ENCODE assay signal across 10 mouse cellular contexts in the genomic region with DNA sequence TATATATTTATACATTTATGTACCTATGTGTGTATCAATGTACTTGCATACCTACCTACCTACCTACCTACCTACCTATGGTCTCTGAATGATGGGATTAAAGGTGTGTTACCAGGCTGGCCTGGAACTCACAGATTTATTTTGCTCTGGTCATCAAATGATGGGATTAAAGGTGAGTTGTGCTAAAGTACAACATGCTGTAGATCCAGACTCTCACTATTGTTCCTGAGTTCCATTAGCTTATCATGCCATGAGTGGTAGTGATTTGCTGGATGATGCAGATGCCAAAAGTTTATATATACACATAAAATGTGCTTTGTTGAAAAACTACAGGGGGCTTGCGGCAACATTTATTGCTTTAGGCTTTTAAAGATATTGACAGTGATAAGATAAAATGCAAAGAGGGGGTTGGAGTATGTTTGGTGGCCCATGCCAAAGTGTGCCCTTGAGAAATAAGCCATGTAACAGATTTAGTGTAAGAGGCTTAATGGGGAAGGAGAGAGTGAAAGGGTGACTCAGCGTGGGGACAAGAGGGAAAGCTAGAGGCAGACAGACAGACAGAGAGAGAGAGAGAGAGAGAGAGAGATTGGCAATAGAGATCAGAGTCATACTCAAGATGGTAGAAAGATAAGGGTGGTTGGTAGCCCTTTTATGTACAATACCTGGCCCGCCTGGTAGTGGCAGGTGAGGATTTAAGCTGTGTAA. TPM values are rescaled to one million over a fixed set of nuclear protein-coding genes. Genes with fewer than 3 reads are reported as not detected.
DNase-seq lines count a peak whose midpoint lies in the region; ATAC-seq and TF ChIP-seq lines count a peak whose summit lies in the region.
"Had no signal": no experiment of that assay in that cellular context is flagged by ENCODE, and none has a peak within 500 bp of the region (broad histone marks: within the 10 kb centered on the region; RNA-seq: fewer than 3 reads in every experiment).

No protein-coding gene starts in this region.

- H3K27ac ChIP-seq in heart, embryonic 11.5 days (ENCODE audit: low read depth, low read length), result no peak overlapping the region
- no peak overlapping the region for H3K27ac ChIP-seq in stomach, embryonic 14.5 days (ENCODE audit: low read length)
- H3K27ac ChIP-seq in stomach, postnatal 0 days (replicated peaks), result no peak overlapping the region
- peak overlapping the region; percentile 97 for H3K27ac ChIP-seq in limb, embryonic 10.5 days

- 84% methylated on average over 3 of the region's 3 CpGs for WGBS in heart, embryonic 11.5 days (ENCODE audit: insufficient replicate concordance)
- 75% methylated on average over 3 of the region's 3 CpGs for WGBS in stomach, embryonic 14.5 days
- WGBS in stomach, postnatal 0 days, result 69% methylated on average over 3 of the region's 3 CpGs
- 83% methylated on average over 3 of the region's 3 CpGs for WGBS in limb, embryonic 10.5 days

- no peak for DNase-seq in heart, postnatal 25 days (ENCODE audit: low spot score)
- DNase-seq in stomach, postnatal 0 days (ENCODE audit: low spot score), result no peak
- no peak for DNase-seq in limb, embryonic 10.5 days (ENCODE audit: low spot score)
- DNase-seq in layer of hippocampus, postnatal 10 days (ENCODE audit: low spot score in 2 of 2), result no peak
- no peak for DNase-seq in ovary, adult 18-20 months (ENCODE audit: low spot score)
- no peak for DNase-seq in testis, postnatal 10 days (ENCODE audit: low spot score)
- DNase-seq: adrenal gland, postnatal 25 days had no signal

- no peak for TF ChIP-seq CTCF in stomach, postnatal 0 days (IDR thresholded peaks at IDR 0.05; ENCODE audit: low read depth)

- no peaks in the 10 kb centered on the region for H3K36me3 ChIP-seq in heart, embryonic 11.5 days (ENCODE audit: control insufficient read depth, insufficient read depth, low read length)
- H3K36me3 ChIP-seq in stomach, embryonic 14.5 days (ENCODE audit: control insufficient read depth, insufficient read depth, low read length), result no peaks in the 10 kb centered on the region
- H3K36me3 ChIP-seq in stomach, postnatal 0 days (ENCODE audit: control insufficient read depth, insufficient read depth, low read length), result no peaks in the 10 kb centered on the region
- no peaks in the 10 kb centered on the region for H3K36me3 ChIP-seq in limb, embryonic 10.5 days

- H3K9me3 ChIP-seq in heart, embryonic 11.5 days (replicated peaks; ENCODE audit: control insufficient read depth, low read length), result no peaks in the 10 kb centered on the region
- no peaks in the 10 kb centered on the region for H3K9me3 ChIP-seq in stomach, embryonic 14.5 days (ENCODE audit: control insufficient read depth, low read depth, low read length)
- H3K9me3 ChIP-seq in stomach, postnatal 0 days (ENCODE audit: control insufficient read depth, low read length), result no peaks in the 10 kb centered on the region
- no peaks in the 10 kb centered on the region for H3K9me3 ChIP-seq in limb, embryonic 10.5 days (replicated peaks)

- no peak overlapping the region for H3K4me3 ChIP-seq in heart, embryonic 11.5 days (ENCODE audit: low read depth, low read length)
- H3K4me3 ChIP-seq in stomach, embryonic 14.5 days (ENCODE audit: low read depth, low read length), result peak overlapping the region; percentile 42; the same call in 1 of the 2 replicates
- no peak overlapping the region for H3K4me3 ChIP-seq in stomach, postnatal 0 days (ENCODE audit: low read depth, low read length)
- peak overlapping the region; percentile 63 for H3K4me3 ChIP-seq in limb, embryonic 10.5 days

- no peak for TF ChIP-seq EP300 in stomach, postnatal 0 days (optimal IDR thresholded peaks at IDR 0.05)

- intact Hi-C loops in heart, postnatal 25 days (cut with DNase I), result no loop called here

- no peak for ATAC-seq in heart, embryonic 11.5 days (replicated peaks; ENCODE audit: insufficient number of reproducible peaks, low FRiP score, low TSS enrichment)
- no peak for ATAC-seq in stomach, embryonic 14.5 days (ENCODE audit: insufficient number of reproducible peaks, insufficient read depth, low FRiP score, low read depth)
- no peak for ATAC-seq in stomach, postnatal 0 days (ENCODE audit: low FRiP score, low TSS enrichment)
- ATAC-seq: CD4-positive, CD25-positive, alpha-beta regulatory T cell, adult 4 months had no signal

- peaks cover 12% of the 10 kb centered on the region for H3K4me1 ChIP-seq in heart, embryonic 11.5 days (ENCODE audit: control insufficient read depth, insufficient read depth, low read length)
- H3K4me1 ChIP-seq in stomach, embryonic 14.5 days (ENCODE audit: control insufficient read depth, insufficient read depth, low read length), result peaks cover 6% of the 10 kb centered on the region
- H3K4me1 ChIP-seq in stomach, postnatal 0 days (replicated peaks; ENCODE audit: control insufficient read depth, insufficient read depth), result no peaks in the 10 kb centered on the region
- peaks cover 36% of the 10 kb centered on the region for H3K4me1 ChIP-seq in limb, embryonic 10.5 days

- peak overlapping the region; percentile 30 for H3K4me2 ChIP-seq in heart, embryonic 11.5 days
- peak overlapping the region; percentile 34 for H3K4me2 ChIP-seq in stomach, embryonic 14.5 days (replicated peaks; ENCODE audit: low read depth, low read length)
- no peak overlapping the region for H3K4me2 ChIP-seq in stomach, postnatal 0 days (replicated peaks; ENCODE audit: low read depth)

- H3K9ac ChIP-seq in heart, embryonic 11.5 days (ENCODE audit: low read depth, low read length), result 0 out of 2 replicates have a peak overlapping the region, but pooled peaks have one; percentile 7
- H3K9ac ChIP-seq in stomach, embryonic 14.5 days (replicated peaks; ENCODE audit: low read depth, low read length), result no peak overlapping the region
- no peak overlapping the region for H3K9ac ChIP-seq in stomach, postnatal 0 days (ENCODE audit: low read length)

- H3K27me3 ChIP-seq in heart, embryonic 11.5 days (ENCODE audit: control insufficient read depth, insufficient read depth, low read length), result no peaks in the 10 kb centered on the region
- H3K27me3 ChIP-seq in stomach, embryonic 14.5 days (ENCODE audit: control insufficient read depth, insufficient read depth, low read length), result no peaks in the 10 kb centered on the region
- no peaks in the 10 kb centered on the region for H3K27me3 ChIP-seq in stomach, postnatal 0 days (ENCODE audit: control insufficient read depth, insufficient read depth, low read length)
- H3K27me3 ChIP-seq in limb, embryonic 10.5 days (ENCODE audit: low read depth, poor library complexity, severe bottlenecking), result no peaks in the 10 kb centered on the region

RNA-seq across cellular contexts. Expression of a gene that starts 1.9 kb away (rescaled TPM):
- polyA plus RNA-seq in heart, embryonic 11.5 days (2014; fragmentation: Nextera tagmentation; extraction: Ambion mirVana), result 2.8 and 3.1 TPM in 2 replicates
- total RNA-seq in heart, postnatal 25 days (2021), result 1 to 10 TPM; 3.4 to 4.1 TPM
- 5.5 and 7.8 TPM in 2 replicates for polyA plus RNA-seq in stomach, embryonic 14.5 days (2014; fragmentation: Nextera tagmentation; extraction: Ambion mirVana)
- polyA plus RNA-seq in stomach, postnatal 0 days (2015; fragmentation: Nextera tagmentation; extraction: Ambion mirVana), result 2.3 and 3.4 TPM in 2 replicates
- polyA plus RNA-seq in limb, embryonic 10.5 days (2016; fragmentation: Nextera tagmentation; extraction: Ambion mirVana), result 4.7 and 5.3 TPM in 2 replicates
- 10 to 100 TPM; 19.1 to 19.9 TPM for total RNA-seq in layer of hippocampus, postnatal 10 days (2021)
- polyA plus RNA-seq: CD4-positive, CD25-positive, alpha-beta regulatory T cell, adult 4 months had no signal

RNA-seq across cellular contexts. Expression of a gene that starts 3.5 kb away (rescaled TPM):
- polyA plus RNA-seq in heart, embryonic 11.5 days (2014; fragmentation: Nextera tagmentation; extraction: Ambion mirVana), result 1.4 and 2.3 TPM in 2 replicates
- 10 to 100 TPM; 13.7 to 25.9 TPM for total RNA-seq in heart, postnatal 25 days (2021)
- polyA plus RNA-seq in stomach, embryonic 14.5 days (2014; fragmentation: Nextera tagmentation; extraction: Ambion mirVana), result 7.8 and 14.1 TPM in 2 replicates
- polyA plus RNA-seq in stomach, postnatal 0 days (2015; fragmentation: Nextera tagmentation; extraction: Ambion mirVana), result 4.5 and 8.9 TPM in 2 replicates
- polyA plus RNA-seq in limb, embryonic 10.5 days (2016; fragmentation: Nextera tagmentation; extraction: Ambion mirVana), result 8.0 and 11.7 TPM in 2 replicates
- 10 to 100 TPM; 45.7 to 51.3 TPM for total RNA-seq in layer of hippocampus, postnatal 10 days (2021)

RNA-seq across cellular contexts. Expression of a gene that starts 6.0 kb away (rescaled TPM):
- polyA plus RNA-seq in heart, embryonic 11.5 days (2014; fragmentation: Nextera tagmentation; extraction: Ambion mirVana), result 0.43 and 0.66 TPM in 2 replicates
- 1 to 10 TPM; 1.4 to 1.9 TPM for total RNA-seq in heart, postnatal 25 days (2021)
- 1.1 and 1.2 TPM in 2 replicates for polyA plus RNA-seq in stomach, embryonic 14.5 days (2014; fragmentation: Nextera tagmentation; extraction: Ambion mirVana)
- polyA plus RNA-seq in stomach, postnatal 0 days (2015; fragmentation: Nextera tagmentation; extraction: Ambion mirVana), result 0.30 and 0.62 TPM in 2 replicates
- 0.56 and 0.69 TPM in 2 replicates for polyA plus RNA-seq in limb, embryonic 10.5 days (2016; fragmentation: Nextera tagmentation; extraction: Ambion mirVana)
- total RNA-seq in layer of hippocampus, postnatal 10 days (2021), result 1 to 10 TPM; 5.1 TPM

RNA-seq across cellular contexts. Expression of a gene that starts 6.3 kb away (rescaled TPM):
- 2.1 and 3.4 TPM in 2 replicates for polyA plus RNA-seq in heart, embryonic 11.5 days (2014; fragmentation: Nextera tagmentation; extraction: Ambion mirVana)
- total RNA-seq in heart, postnatal 25 days (2021), result 100 to 1,000 TPM; 272 to 334 TPM
- 4.8 and 6.7 TPM in 2 replicates for polyA plus RNA-seq in stomach, embryonic 14.5 days (2014; fragmentation: Nextera tagmentation; extraction: Ambion mirVana)
- 13.7 and 18.3 TPM in 2 replicates for polyA plus RNA-seq in stomach, postnatal 0 days (2015; fragmentation: Nextera tagmentation; extraction: Ambion mirVana)
- polyA plus RNA-seq in limb, embryonic 10.5 days (2016; fragmentation: Nextera tagmentation; extraction: Ambion mirVana), result 2.4 and 4.5 TPM in 2 replicates
- 100 to 1,000 TPM; 280 to 315 TPM for total RNA-seq in layer of hippocampus, postnatal 10 days (2021)

RNA-seq across cellular contexts. Expression of a gene that starts 6.7 kb away (rescaled TPM):
- polyA plus RNA-seq in heart, embryonic 11.5 days (2014; fragmentation: Nextera tagmentation; extraction: Ambion mirVana), result 0.19 TPM in 1 of 2 replicates, not detected in the other
- 10 to 100 TPM in 1 of 2 experiments, 1 to 10 TPM in 1; 6.4 to 10.6 TPM for total RNA-seq in heart, postnatal 25 days (2021)
- 0.94 and 1.3 TPM in 2 replicates for polyA plus RNA-seq in stomach, embryonic 14.5 days (2014; fragmentation: Nextera tagmentation; extraction: Ambion mirVana)
- polyA plus RNA-seq in stomach, postnatal 0 days (2015; fragmentation: Nextera tagmentation; extraction: Ambion mirVana), result 0.51 and 0.78 TPM in 2 replicates
- polyA plus RNA-seq in limb, embryonic 10.5 days (2016; fragmentation: Nextera tagmentation; extraction: Ambion mirVana), result 1.3 and 1.4 TPM in 2 replicates
- total RNA-seq in layer of hippocampus, postnatal 10 days (2021), result 10 to 100 TPM; 28.3 to 32.7 TPM
- polyA plus RNA-seq: CD4-positive, CD25-positive, alpha-beta regulatory T cell, adult 4 months had no signal

Comparison
In these comparisons a context has a peak if more than half of its experiments do, and no peak if none do; other contexts are left out.
1. H3K4me3 ChIP-seq: peak in stomach, embryonic 14.5 days (single experiment) and limb, embryonic 10.5 days (single experiment); none in heart, embryonic 11.5 days (single experiment) and stomach, postnatal 0 days (single experiment).